Comparison of ENCODE assay signal across 17 mouse cellular contexts in the genomic region with DNA sequence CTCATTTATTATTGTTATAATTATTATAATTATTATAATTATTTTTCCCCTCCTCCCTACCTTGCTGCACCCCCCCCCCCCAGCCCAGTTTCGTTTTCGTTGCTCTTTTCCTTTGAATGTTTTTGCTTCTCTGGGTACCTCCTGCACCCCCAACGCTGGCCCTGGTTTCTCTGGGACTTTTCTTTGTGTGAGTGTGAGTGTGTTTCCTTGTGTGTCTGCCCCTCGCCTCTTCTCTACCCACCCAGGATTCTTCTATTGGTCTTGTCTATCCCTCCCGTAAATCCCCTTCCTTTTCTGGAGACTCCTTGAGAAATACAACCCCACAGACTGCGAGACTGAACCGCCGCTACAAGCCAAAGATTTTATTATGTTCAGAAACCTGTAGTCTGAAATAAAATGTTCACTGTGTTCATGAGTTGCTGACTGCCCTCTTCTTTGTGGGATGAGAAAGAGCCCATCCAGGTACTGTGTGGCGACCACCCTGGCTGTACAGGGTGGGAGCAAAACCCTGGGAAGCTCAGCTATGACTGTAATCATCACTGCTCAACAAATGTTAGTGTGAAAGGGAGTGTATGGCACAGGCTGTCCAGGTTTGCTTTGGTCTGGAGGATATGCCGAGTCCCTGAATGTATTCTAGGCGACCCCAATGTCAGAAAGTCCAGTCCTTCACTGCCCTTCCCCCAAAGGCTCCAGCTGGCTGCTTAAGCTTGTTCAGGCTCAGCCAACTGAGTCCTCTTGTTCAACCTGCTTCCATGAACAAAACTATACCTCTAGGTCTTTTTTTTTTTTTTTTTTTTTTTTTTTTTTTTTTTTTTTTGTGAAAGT. TPM values are rescaled to one million over a fixed set of nuclear protein-coding genes. Genes with fewer than 3 reads are reported as not detected.
DNase-seq lines count a peak whose midpoint lies in the region; ATAC-seq and TF ChIP-seq lines count a peak whose summit lies in the region.
"Had no signal": no experiment of that assay in that cellular context is flagged by ENCODE, and none has a peak within 500 bp of the region (broad histone marks: within the 10 kb centered on the region; RNA-seq: fewer than 3 reads in every experiment).

No protein-coding gene starts in this region.

- H3K9ac ChIP-seq in limb, embryonic 14.5 days (ENCODE audit: low read depth, low read length, severe bottlenecking) = no peak overlapping the region
- no peak overlapping the region for H3K9ac ChIP-seq in neural tube, embryonic 13.5 days
- H3K9ac ChIP-seq: kidney, embryonic 15.5 days had no signal

- peaks cover 97% of the 10 kb centered on the region for H3K27me3 ChIP-seq in megakaryocyte, embryonic 14.5 days (replicated peaks)
- H3K27me3 ChIP-seq in limb, embryonic 14.5 days (ENCODE audit: control insufficient read depth, insufficient read depth, low read length) = peaks cover 84% of the 10 kb centered on the region
- H3K27me3 ChIP-seq in neural tube, embryonic 13.5 days = peaks cover 95% of the 10 kb centered on the region
- H3K27me3 ChIP-seq: CH12.LX had no signal

- TF ChIP-seq POLR2A in embryonic fibroblast, embryonic 13.5 days (IDR thresholded peaks at IDR 0.05; ENCODE audit: low read depth, low read length) = no peak
- no peak for TF ChIP-seq POLR2A in limb, embryonic 14.5 days (IDR thresholded peaks at IDR 0.05; ENCODE audit: borderline replicate concordance, extremely low read depth, insufficient read depth, insufficient read length)

- peaks cover 21% of the 10 kb centered on the region for H3K4me1 ChIP-seq in megakaryocyte, embryonic 14.5 days
- no peaks in the 10 kb centered on the region for H3K4me1 ChIP-seq in embryonic fibroblast, embryonic 13.5 days (ENCODE audit: control insufficient read depth, insufficient read depth, low read length)
- peaks cover 8% of the 10 kb centered on the region; the same call in 1 of the 2 replicates for H3K4me1 ChIP-seq in limb, embryonic 14.5 days (ENCODE audit: control insufficient read depth, insufficient read depth, low read length)
- peaks cover 12% of the 10 kb centered on the region for H3K4me1 ChIP-seq in neural tube, embryonic 13.5 days (replicated peaks)

- H3K9me3 ChIP-seq in megakaryocyte, embryonic 14.5 days = 0 out of 2 replicates have a peak, but pooled peaks cover 7% of the 10 kb centered on the region
- H3K9me3 ChIP-seq in limb, embryonic 14.5 days (ENCODE audit: control insufficient read depth, low read length) = no peaks in the 10 kb centered on the region
- no peaks in the 10 kb centered on the region for H3K9me3 ChIP-seq in neural tube, embryonic 13.5 days
- H3K9me3 ChIP-seq: kidney, embryonic 15.5 days; limb, embryonic 15.5 days had no signal

- DNase-seq in limb, embryonic 14.5 days (ENCODE audit: low spot score) = no peak
- DNase-seq in lung, postnatal 36 days = no peak
- DNase-seq in layer of hippocampus, postnatal 25 days (ENCODE audit: extremely low spot score in 1 of 2, low spot score in 1 of 2) = no peak
- DNase-seq: adrenal gland, postnatal 10 days; layer of hippocampus, adult 9-11 months; lung, postnatal 10 days; right cerebral cortex, postnatal 14 days had no signal

- 13% methylated on average over 11 of the region's 11 CpGs for WGBS in limb, embryonic 14.5 days
- WGBS in neural tube, embryonic 13.5 days = 3% methylated on average over 11 of the region's 11 CpGs

- ATAC-seq in megakaryocyte, adult 5-6 weeks (ENCODE audit: poor library complexity, severe bottlenecking) = no peak
- no peak for ATAC-seq in limb, embryonic 14.5 days (ENCODE audit: low FRiP score, low read depth)
- ATAC-seq in neural tube, embryonic 13.5 days (ENCODE audit: low read depth) = no peak

- H3K27ac ChIP-seq in embryonic fibroblast, embryonic 13.5 days (ENCODE audit: insufficient read depth, low read length) = no peak overlapping the region
- no peak overlapping the region for H3K27ac ChIP-seq in limb, embryonic 14.5 days (replicated peaks; ENCODE audit: low read depth, low read length)
- H3K27ac ChIP-seq in neural tube, embryonic 13.5 days (replicated peaks) = no peak overlapping the region
- H3K27ac ChIP-seq: kidney, embryonic 15.5 days; limb, embryonic 15.5 days had no signal

- TF ChIP-seq CTCF in embryonic fibroblast, embryonic 13.5 days (IDR thresholded peaks at IDR 0.05; ENCODE audit: borderline replicate concordance, insufficient read depth, low read length) = no peak

- no peaks in the 10 kb centered on the region for H3K36me3 ChIP-seq in megakaryocyte, embryonic 14.5 days (replicated peaks; ENCODE audit: low read length)
- H3K36me3 ChIP-seq in limb, embryonic 14.5 days (ENCODE audit: control insufficient read depth, insufficient read depth, low read length) = no peaks in the 10 kb centered on the region
- H3K36me3 ChIP-seq in neural tube, embryonic 13.5 days = no peaks in the 10 kb centered on the region
- H3K36me3 ChIP-seq: kidney, embryonic 15.5 days; limb, embryonic 15.5 days had no signal

- H3K4me3 ChIP-seq in megakaryocyte, embryonic 14.5 days (replicated peaks) = peak overlapping the region; percentile 56
- H3K4me3 ChIP-seq in embryonic fibroblast, embryonic 13.5 days (ENCODE audit: insufficient read depth, low read length) = peak overlapping the region; percentile 14; the same call in 1 of the 2 replicates
- no peak overlapping the region for H3K4me3 ChIP-seq in limb, embryonic 14.5 days (replicated peaks; ENCODE audit: low read length)
- H3K4me3 ChIP-seq in neural tube, embryonic 13.5 days = no peak overlapping the region

- peak overlapping the region; percentile 41; the same call in 1 of the 2 replicates for H3K4me2 ChIP-seq in limb, embryonic 14.5 days (replicated peaks; ENCODE audit: low read depth, low read length, severe bottlenecking)
- 0 out of 2 replicates have a peak overlapping the region, but pooled peaks have one; percentile 4 for H3K4me2 ChIP-seq in neural tube, embryonic 13.5 days

RNA-seq across cellular contexts. Expression of a gene that starts 5.6 kb away (rescaled TPM):
- not detected in 2 replicates for polyA plus RNA-seq in megakaryocyte, embryonic 14.5 days (2012; ENCODE audit: insufficient read depth, low replicate concordance)
- total RNA-seq in megakaryocyte, adult 5-6 weeks (2015) = not detected in 2 replicates
- total RNA-seq in megakaryocyte, adult 5-6 weeks (2017) = not detected in 2 replicates
- 10.5 and 11.3 TPM in 2 replicates for polyA plus RNA-seq in embryonic fibroblast, embryonic 13.5 days (2011; ENCODE audit: insufficient read length, low read depth, missing spikeins)
- polyA plus RNA-seq in limb, embryonic 14.5 days (2012; rRNA removed) = 5.8 and 6.4 TPM in 2 replicates
- polyA plus RNA-seq in limb, embryonic 14.5 days (2014; fragmentation: Nextera tagmentation; extraction: Ambion mirVana) = 3.9 and 5.2 TPM in 2 replicates
- 1.4 and 1.6 TPM in 2 replicates for polyA plus RNA-seq in neural tube, embryonic 13.5 days (2015; fragmentation: Nextera tagmentation; extraction: Ambion mirVana)
- under 1 TPM in 1 of 2 experiments, not detected in 1; 0.14 TPM for total RNA-seq in layer of hippocampus, postnatal 25 days (2021)
- total RNA-seq: CH12.LX; hematopoietic stem cell, adult 5-6 weeks had no signal
- polyA plus RNA-seq: heart, embryonic 11.5 days; stomach, embryonic 14.5 days had no signal

Comparison
In these comparisons a context has a peak if more than half of its experiments do, and no peak if none do; other contexts are left out.
1. H3K4me3 ChIP-seq: peak in megakaryocyte, embryonic 14.5 days (single experiment) and embryonic fibroblast, embryonic 13.5 days (single experiment); none in limb, embryonic 14.5 days (single experiment) and neural tube, embryonic 13.5 days (single experiment).